Mouse (Mus musculus): ENCODE results near the gene Macrod2.

GRCm38 (mm10) chr2:140670457-140670856 is 275.3 kb downstream of the Macrod2 start:
- TF ChIP-seq CTCF (IDR thresholded peaks at IDR 0.05; ENCODE audit: control insufficient read depth, insufficient read depth, insufficient read length), result no peak
- no peak for TF ChIP-seq USF1 (IDR thresholded peaks at IDR 0.05; ENCODE audit: low read depth)
- TF ChIP-seq MAX (IDR thresholded peaks at IDR 0.05), result no peak
- TF ChIP-seq MYOG (IDR thresholded peaks at IDR 0.05; ENCODE audit: control insufficient read depth, extremely low read depth, insufficient read length), result no peak
- TF ChIP-seq MYOD1 (IDR thresholded peaks at IDR 0.05; ENCODE audit: control insufficient read depth, insufficient read length, low read depth), result no peak
- TF ChIP-seq CEBPB (IDR thresholded peaks at IDR 0.05; ENCODE audit: low read depth), result no peak

Measured in C2C12 (cell line).